Mouse (Mus musculus) lung, embryonic 15.5 days (tissue): ENCODE measurements around the gene Cabin1. TPM values are rescaled to one million over a fixed set of nuclear protein-coding genes. Genes with fewer than 3 reads are reported as not detected.

ENCODE experiments used
- ATAC-seq: fragments of 200-750 bp; cut with Nextera tagmentation; 2 replicates; pipeline ENCODE4 v1.8.0; 2017; ENCODE audit warnings: moderate number of reproducible peaks, borderline replicate concordance; ENCODE audit not compliant: low FRiP score, low TSS enrichment; ENCODE audit errors: extremely low read depth
- H3K27ac ChIP-seq: fragments of 300-500 bp; sonication (generic); 2 replicates; pipeline ENCODE4 v1.5.1; 2015; ENCODE audit warnings: moderate library complexity, mild to moderate bottlenecking, inconsistent platforms
- H3K27me3 ChIP-seq: fragments of 300-500 bp; sonication (generic); 2 replicates; pipeline ENCODE4 v1.6.1; 2015; ENCODE audit warnings: inconsistent platforms
- H3K36me3 ChIP-seq: fragments of 300-500 bp; sonication (generic); 2 replicates; pipeline ENCODE4 v1.6.1; 2015; ENCODE audit warnings: inconsistent platforms
- H3K4me1 ChIP-seq: fragments of 300-500 bp; sonication (generic); 2 replicates; pipeline ENCODE4 v1.6.1; 2015; ENCODE audit warnings: inconsistent platforms
- H3K4me2 ChIP-seq: fragments of 300-500 bp; sonication (generic); 2 replicates; pipeline ENCODE4 v1.6.1; 2015; ENCODE audit warnings: inconsistent platforms, mild to moderate bottlenecking, moderate library complexity
- H3K4me3 ChIP-seq: fragments of 300-500 bp; sonication (generic); 2 replicates; pipeline ENCODE4 v1.5.1; 2015; ENCODE audit warnings: mild to moderate bottlenecking, inconsistent platforms
- H3K9ac ChIP-seq: fragments of 300-500 bp; sonication (generic); 2 replicates; pipeline ENCODE4 v1.6.1; 2015; ENCODE audit warnings: inconsistent platforms
- H3K9me3 ChIP-seq: fragments of 300-500 bp; sonication (generic); 2 replicates; pipeline ENCODE4 v1.6.1; 2016; ENCODE audit warnings: inconsistent platforms
- WGBS: fragments of 180-500 bp; shearing (Covaris S2); methylation state at CpG from one replicate; pipeline ENCODE4 v1.1.7; 2015; 5-methylcytosine and 5-hydroxymethylcytosine counted together
- polyA plus RNA-seq: library from polyadenylated mRNA; unstranded; fragments of >200 nt; fragmentation: Nextera tagmentation; extraction: Ambion mirVana; gene quantifications from 2 replicates; pipeline ENCODE4 v1.2.1, GENCODE M21; 2015

Cabin1 gene
- polyA plus RNA-seq, 1 experiment from 2014 or later: 38.7 TPM

- no peak; the same call in 1 of the 2 replicates for ATAC-seq
- Histone ChIP-seq H3K4me3 (no peak overlapping the region), H3K9ac (no peak overlapping the region), H3K4me1 (peaks cover 41% of the 10 kb centered on the region), H3K9me3 (no peaks in the 10 kb centered on the region), H3K36me3 (0 out of 2 replicates have a peak, but pooled peaks cover under 1% of the 10 kb centered on the region), H3K27ac (peak overlapping the region; percentile 91), H3K27me3 (no peaks in the 10 kb centered on the region), H3K4me2 (peak overlapping the region; percentile 9; the same call in 1 of the 2 replicates)
- WGBS: 80% methylated on average over 2 of the region's 2 CpGs
These were observed 87.9 kb downstream of the Cabin1 start for GRCm38 (mm10) chr10:75676286-75676685.

GRCm38 (mm10) chr10:75675594-75675993, 88.5 kb downstream of the Cabin1 start:
- Histone ChIP-seq H3K9ac (no peak overlapping the region), H3K4me2 (no peak overlapping the region), H3K4me3 (no peak overlapping the region), H3K27ac (peak overlapping the region; percentile 91), H3K4me1 (peaks cover 41% of the 10 kb centered on the region), H3K9me3 (no peaks in the 10 kb centered on the region), H3K27me3 (no peaks in the 10 kb centered on the region), H3K36me3 (no peaks in the 10 kb centered on the region)
- ATAC-seq: no peak
- WGBS: 82% methylated on average over 8 of the region's 8 CpGs

- peaks cover 16% of the 10 kb centered on the region for H3K4me1 ChIP-seq
- no peaks in the 10 kb centered on the region for H3K27me3 ChIP-seq
- H3K36me3 ChIP-seq: no peaks in the 10 kb centered on the region
These were observed 94.2 kb downstream of the Cabin1 start for GRCm38 (mm10) chr10:75669936-75670335.

GRCm38 (mm10) chr10:75667911-75668270, 96.2 kb downstream of the Cabin1 start:
- H3K36me3 ChIP-seq: peaks cover 4% of the 10 kb centered on the region; the same call in 1 of the 2 replicates
- no peaks in the 10 kb centered on the region for H3K9me3 ChIP-seq
- peak overlapping the region; percentile 95 for H3K4me2 ChIP-seq
- ATAC-seq: peak; percentile 83
- peaks cover 16% of the 10 kb centered on the region for H3K4me1 ChIP-seq
- H3K4me3 ChIP-seq: peak overlapping the region; percentile 69
- H3K27ac ChIP-seq: peak overlapping the region; percentile 84
- H3K9ac ChIP-seq: peak overlapping the region; percentile 80
- WGBS: 0% methylated on average over 23 of the region's 23 CpGs
- no peaks in the 10 kb centered on the region for H3K27me3 ChIP-seq

More at GRCm38 (mm10) chr10:75669936-75670335, 94.2 kb downstream of the Cabin1 start:
- Histone ChIP-seq H3K27ac (no peak overlapping the region), H3K4me2 (no peak overlapping the region), H3K9ac (no peak overlapping the region), H3K9me3 (no peaks in the 10 kb centered on the region), H3K4me3 (no peak overlapping the region)
- ATAC-seq: no peak
- WGBS: 97% methylated on average over 1 of the region's 1 CpGs

GRCm38 (mm10) chr10:75667115-75667910, 96.8 kb downstream of the Cabin1 start:
- peaks cover 5% of the 10 kb centered on the region; the same call in 1 of the 2 replicates for H3K36me3 ChIP-seq
- no peaks in the 10 kb centered on the region for H3K9me3 ChIP-seq
- H3K4me3 ChIP-seq: peak overlapping the region; percentile 69
- peak overlapping the region; percentile 84 for H3K27ac ChIP-seq
- WGBS: under 1% methylated on average over 63 of the region's 63 CpGs
- ATAC-seq: peak; percentile 72
- H3K9ac ChIP-seq: peak overlapping the region; percentile 80
- no peaks in the 10 kb centered on the region for H3K27me3 ChIP-seq
- H3K4me2 ChIP-seq: peak overlapping the region; percentile 95
- H3K4me1 ChIP-seq: peaks cover 16% of the 10 kb centered on the region

GRCm38 (mm10) chr10:75666451-75667030, 97.6 kb downstream of the Cabin1 start:
- 36% methylated on average over 4 of the region's 4 CpGs for WGBS

GRCm38 (mm10) chr10:75664673-75665270, 99.4 kb downstream of the Cabin1 start:
- 86% methylated on average over 6 of the region's 6 CpGs for WGBS
- no peak overlapping the region for H3K4me2 ChIP-seq

More at GRCm38 (mm10) chr10:75666451-75667030, 97.6 kb downstream of the Cabin1 start:
- H3K4me1 ChIP-seq: peaks cover 16% of the 10 kb centered on the region
- no peaks in the 10 kb centered on the region for H3K9me3 ChIP-seq
- peak overlapping the region; percentile 80 for H3K9ac ChIP-seq
- peak overlapping the region; percentile 95 for H3K4me2 ChIP-seq
- ATAC-seq: no peak
- H3K27ac ChIP-seq: peak overlapping the region; percentile 84
- H3K36me3 ChIP-seq: peaks cover 7% of the 10 kb centered on the region; the same call in 1 of the 2 replicates
- H3K4me3 ChIP-seq: peak overlapping the region; percentile 69
- H3K27me3 ChIP-seq: no peaks in the 10 kb centered on the region

GRCm38 (mm10) chr10:75662575-75662974, 101.6 kb downstream of the Cabin1 start:
- no peaks in the 10 kb centered on the region for H3K9me3 ChIP-seq
- peaks cover 24% of the 10 kb centered on the region; the same call in 1 of the 2 replicates for H3K36me3 ChIP-seq
- whole genome bisulfite sequencing: 83% methylated on average over 4 of the region's 4 CpGs
- no peak for ATAC-seq
- peaks cover 12% of the 10 kb centered on the region for H3K4me1 ChIP-seq
- no peak overlapping the region for H3K4me2 ChIP-seq
- no peak overlapping the region for H3K9ac ChIP-seq
- H3K27ac ChIP-seq: no peak overlapping the region
- no peaks in the 10 kb centered on the region for H3K27me3 ChIP-seq
- H3K4me3 ChIP-seq: no peak overlapping the region

More at GRCm38 (mm10) chr10:75664673-75665270, 99.4 kb downstream of the Cabin1 start:
- Histone ChIP-seq H3K36me3 (peaks cover 10% of the 10 kb centered on the region; the same call in 1 of the 2 replicates), H3K9me3 (no peaks in the 10 kb centered on the region), H3K9ac (no peak overlapping the region), H3K4me1 (peaks cover 16% of the 10 kb centered on the region), H3K27me3 (no peaks in the 10 kb centered on the region), H3K27ac (no peak overlapping the region), H3K4me3 (no peak overlapping the region)
- ATAC-seq: no peak

GRCm38 (mm10) chr10:75661876-75662275, 102.3 kb downstream of the Cabin1 start:
- no peak for ATAC-seq
- H3K27me3 ChIP-seq: no peaks in the 10 kb centered on the region
- no peak overlapping the region for H3K4me3 ChIP-seq
- peaks cover 31% of the 10 kb centered on the region for H3K36me3 ChIP-seq
- H3K9me3 ChIP-seq: no peaks in the 10 kb centered on the region
- H3K9ac ChIP-seq: no peak overlapping the region
- peaks cover 10% of the 10 kb centered on the region for H3K4me1 ChIP-seq
- H3K4me2 ChIP-seq: no peak overlapping the region
- WGBS: 78% methylated on average over 3 of the region's 3 CpGs
- H3K27ac ChIP-seq: no peak overlapping the region

GRCm38 (mm10) chr10:75661381-75661780, 102.8 kb downstream of the Cabin1 start:
- Histone ChIP-seq H3K9ac (no peak overlapping the region), H3K27ac (no peak overlapping the region), H3K4me1 (peaks cover 5% of the 10 kb centered on the region), H3K4me2 (no peak overlapping the region), H3K36me3 (peaks cover 36% of the 10 kb centered on the region), H3K9me3 (no peaks in the 10 kb centered on the region), H3K4me3 (no peak overlapping the region), H3K27me3 (no peaks in the 10 kb centered on the region)
- WGBS: 68% methylated on average over 6 of the region's 6 CpGs
- ATAC-seq: no peak

GRCm38 (mm10) chr10:75657772-75658171, 106.4 kb downstream of the Cabin1 start:
- H3K4me3 ChIP-seq: no peak overlapping the region
- WGBS: 95% methylated on average over 7 of the region's 7 CpGs
- H3K4me1 ChIP-seq: no peaks in the 10 kb centered on the region
- ATAC-seq: no peak
- H3K27ac ChIP-seq: no peak overlapping the region
- H3K4me2 ChIP-seq: no peak overlapping the region
- no peaks in the 10 kb centered on the region for H3K27me3 ChIP-seq
- H3K36me3 ChIP-seq: peaks cover 54% of the 10 kb centered on the region
- H3K9ac ChIP-seq: no peak overlapping the region
- no peaks in the 10 kb centered on the region for H3K9me3 ChIP-seq
